Mouse (Mus musculus) monocyte, adult 5-6 weeks (primary cell): ENCODE results near the gene 4930539E08Rik. TPM values are rescaled to one million over a fixed set of nuclear protein-coding genes. Genes with fewer than 3 reads are reported as not detected.
A peak's percentile ranks its signal among the peaks of the same experiment; 100 is the strongest.

ENCODE experiments used
- ATAC-seq: fragments of 153-309, 156-312 bp; replicated peaks from 2 replicates; pipeline ENCODE4 v1.8.0; 2017; ENCODE audit warnings: mild to moderate bottlenecking; ENCODE audit not compliant: low TSS enrichment, insufficient number of reproducible peaks, severe bottlenecking, poor library complexity, low FRiP score
- total RNA-seq: library from RNA; stranded (forward); fragments of 200-1000, 200-491, 200-594 nt; gene quantifications from 3 replicates; pipeline ENCODE4 v1.2.3, GENCODE M21; 2017

The 4930539E08Rik gene
- total RNA-seq, 1 experiment from 2014 or later = 0.38 TPM

DNA sequence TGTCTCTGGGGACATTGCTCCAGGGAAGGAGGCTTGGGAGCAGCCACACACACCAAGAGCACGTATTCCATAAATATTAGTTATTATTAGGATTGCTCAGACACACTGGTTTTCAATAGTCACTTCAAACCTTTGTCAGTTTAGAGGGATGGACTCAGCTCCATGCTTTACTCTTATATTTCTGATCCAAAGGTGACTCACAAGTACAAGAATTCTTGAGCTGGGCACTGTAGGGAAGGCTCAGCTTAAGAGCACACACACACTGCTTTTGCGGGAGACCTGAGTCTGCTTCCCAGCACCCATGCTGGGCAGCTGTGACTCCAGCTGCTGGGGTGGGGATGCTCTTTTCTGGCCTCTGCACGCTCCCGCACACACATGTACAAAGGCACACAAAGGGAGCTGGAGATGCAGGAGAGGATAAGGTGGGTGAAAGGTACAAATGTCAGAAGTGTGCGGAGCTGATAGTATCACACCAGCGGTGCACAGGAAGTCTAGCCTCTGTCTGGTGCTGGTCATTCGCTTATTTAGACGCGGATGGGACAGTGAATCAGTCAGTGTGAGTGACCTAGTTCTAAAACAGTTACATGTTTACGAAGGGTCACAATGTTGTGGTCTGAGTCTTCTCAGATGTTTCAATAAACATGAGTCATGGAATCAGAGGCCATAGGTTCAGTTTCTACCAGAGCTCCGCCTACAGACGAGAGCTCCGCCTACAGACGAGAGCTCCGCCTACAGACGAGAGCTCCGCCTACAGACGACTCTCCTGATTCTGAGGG is 16.5 kb upstream of the 4930539E08Rik start:
- no peak for ATAC-seq

DNA sequence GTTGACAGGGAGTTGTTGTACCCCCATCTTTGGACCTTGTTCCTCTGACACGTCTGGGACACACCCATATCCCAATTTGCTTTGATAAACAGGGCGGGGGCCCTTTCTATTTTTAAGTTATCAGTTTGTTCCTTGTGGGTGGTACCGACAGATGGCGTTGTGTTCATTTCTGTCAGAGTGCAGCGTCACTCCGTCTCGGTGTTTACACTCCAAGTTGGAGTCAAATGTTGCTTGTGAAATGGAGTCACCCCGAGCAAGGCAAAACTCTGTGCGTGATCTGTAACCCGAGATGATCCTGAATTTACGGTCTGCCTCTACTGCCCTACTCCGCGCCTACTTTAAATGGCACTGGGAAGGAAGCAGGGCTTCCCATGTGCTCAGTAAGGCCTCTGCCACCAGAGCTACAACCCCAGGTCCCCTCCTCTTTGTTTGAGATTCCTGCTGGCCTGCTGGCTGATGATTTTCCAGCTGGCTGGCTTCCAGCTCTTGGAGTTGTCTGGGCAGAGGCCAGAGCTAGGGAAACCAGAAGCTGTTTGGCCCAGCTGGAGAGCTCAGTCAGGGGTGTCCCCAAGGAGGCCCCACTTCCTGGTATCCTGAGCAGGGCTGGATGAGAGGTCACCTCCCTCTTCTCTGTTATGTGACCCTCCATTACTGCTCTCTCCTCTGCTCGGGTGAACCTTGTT is 15.4 kb upstream of the 4930539E08Rik start:
- ATAC-seq = peak; percentile 51

DNA sequence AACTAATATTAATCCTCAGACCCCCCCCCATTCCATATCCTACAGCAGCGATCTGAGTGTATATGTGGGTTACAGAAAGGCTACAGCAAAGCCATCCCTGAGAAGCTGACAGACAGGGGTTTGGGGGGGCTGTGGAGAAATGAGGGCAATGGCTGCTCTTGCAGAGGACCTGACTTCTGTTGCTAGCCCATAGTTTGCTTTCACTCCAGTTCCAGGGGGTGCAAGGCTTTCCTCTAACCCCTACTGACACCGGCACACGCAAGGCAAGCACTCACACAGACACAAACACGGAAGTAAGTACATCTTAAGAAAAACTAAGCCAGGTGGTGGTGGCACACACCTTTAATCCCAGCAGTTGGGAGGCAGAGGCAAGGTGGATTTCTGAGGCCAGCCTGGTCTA is 14.2 kb upstream of the 4930539E08Rik start:
- ATAC-seq = no peak

DNA sequence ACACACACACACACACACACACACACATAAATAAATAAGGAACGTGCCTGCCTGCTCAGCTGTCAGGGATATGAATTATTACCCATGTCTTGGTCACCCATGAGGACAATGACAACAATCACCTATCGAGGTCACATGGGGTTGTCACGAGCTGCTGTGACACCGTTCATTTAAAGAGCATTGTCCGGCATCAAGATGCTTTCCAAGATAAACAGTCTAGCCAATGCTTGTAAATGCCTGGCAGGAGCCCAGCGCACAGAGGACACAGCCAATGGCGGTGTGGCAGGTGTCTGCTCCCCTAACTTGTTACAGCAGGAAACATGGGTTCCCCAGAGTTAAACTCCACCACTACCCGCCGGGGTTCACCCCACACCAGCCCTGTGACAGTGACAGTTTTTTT is 12.9 kb upstream of the 4930539E08Rik start:
- ATAC-seq = no peak

DNA sequence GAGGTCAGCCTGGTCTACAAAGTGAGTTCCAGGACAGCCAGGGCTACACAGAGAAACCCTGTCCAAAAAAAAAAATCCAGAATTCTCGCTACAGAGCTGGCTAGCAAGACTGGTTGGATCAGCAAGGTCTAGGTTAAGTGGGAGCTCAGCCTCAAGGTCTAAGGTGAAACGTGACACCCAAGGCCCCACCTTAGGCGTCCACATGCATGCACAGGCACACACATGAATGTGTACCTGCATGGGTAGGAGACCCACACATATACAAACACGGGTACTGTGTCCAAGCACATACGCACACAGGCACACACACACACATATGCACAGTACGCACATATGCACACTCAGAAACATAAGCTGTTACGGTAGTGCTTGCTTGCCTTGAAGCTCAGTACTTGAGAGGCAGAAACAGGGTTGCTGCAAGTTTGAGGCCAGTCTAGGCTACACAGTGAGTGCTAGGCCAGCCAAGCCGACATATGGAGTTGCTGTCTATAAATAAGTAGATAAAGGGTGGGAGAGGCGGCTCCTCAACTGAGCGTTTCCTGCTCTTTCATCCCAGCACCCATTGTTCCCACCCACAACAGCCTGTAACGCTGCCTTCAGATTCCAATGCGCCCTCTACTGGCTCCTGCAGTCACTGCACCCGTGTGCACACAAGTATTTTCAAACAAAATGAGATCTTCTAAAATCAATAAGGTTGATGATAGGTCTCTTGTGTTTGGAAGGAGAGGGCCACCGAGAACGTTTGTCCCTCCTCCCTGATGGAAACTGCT is 11.9 kb upstream of the 4930539E08Rik start:
- ATAC-seq = peak; percentile 37; the same call in 1 of the 2 replicates

DNA sequence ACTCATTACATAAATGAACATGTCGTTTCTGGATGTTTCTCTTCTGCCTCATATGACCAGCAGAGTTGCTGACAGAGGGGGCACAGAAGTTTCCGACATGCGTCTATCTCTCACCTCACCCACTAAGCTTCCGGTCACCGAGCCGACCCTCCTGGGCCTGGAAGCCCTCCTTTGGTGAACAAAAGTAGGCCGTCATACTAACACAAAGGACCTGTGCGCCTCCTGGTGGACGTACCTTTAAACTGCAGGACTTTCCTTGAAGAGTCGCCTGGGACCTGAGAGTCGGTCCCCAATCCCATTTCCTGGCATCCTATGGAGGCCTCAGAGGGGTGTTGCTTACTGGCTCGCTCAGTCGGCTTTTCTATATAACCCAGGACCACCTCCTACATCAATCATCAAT is 11.3 kb upstream of the 4930539E08Rik start:
- peak; percentile 57 for ATAC-seq

DNA sequence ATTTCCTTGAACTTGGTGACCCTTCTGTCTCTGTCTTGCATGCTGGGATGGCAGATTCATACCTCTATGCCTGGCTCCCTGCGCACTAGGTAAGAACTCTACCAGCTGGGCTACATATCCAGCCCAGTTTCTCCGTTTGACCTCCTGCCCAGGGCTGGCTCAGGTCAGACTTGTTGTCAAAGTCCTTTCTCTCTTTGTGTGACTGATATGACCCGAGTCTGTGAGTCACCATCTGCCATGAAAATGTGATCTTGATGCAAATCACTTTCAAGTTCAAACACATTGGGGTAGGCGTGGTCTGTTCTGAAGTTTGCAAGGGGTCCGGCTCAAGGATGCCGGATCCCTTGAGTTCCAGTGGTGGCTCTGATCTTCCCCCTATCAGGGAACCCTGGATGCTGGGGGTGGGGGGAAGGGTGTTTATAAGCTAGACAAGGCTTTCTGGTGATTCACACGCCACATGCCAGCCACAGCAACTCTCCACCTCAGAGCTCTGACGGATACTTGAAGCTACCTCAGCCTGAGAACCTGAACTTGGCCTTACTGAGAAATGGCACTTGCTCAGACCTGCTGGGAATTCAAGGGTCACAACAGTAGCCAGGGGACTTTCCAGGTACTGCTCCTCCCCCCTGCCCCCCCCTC is 10.0 kb upstream of the 4930539E08Rik start:
- no peak for ATAC-seq

DNA sequence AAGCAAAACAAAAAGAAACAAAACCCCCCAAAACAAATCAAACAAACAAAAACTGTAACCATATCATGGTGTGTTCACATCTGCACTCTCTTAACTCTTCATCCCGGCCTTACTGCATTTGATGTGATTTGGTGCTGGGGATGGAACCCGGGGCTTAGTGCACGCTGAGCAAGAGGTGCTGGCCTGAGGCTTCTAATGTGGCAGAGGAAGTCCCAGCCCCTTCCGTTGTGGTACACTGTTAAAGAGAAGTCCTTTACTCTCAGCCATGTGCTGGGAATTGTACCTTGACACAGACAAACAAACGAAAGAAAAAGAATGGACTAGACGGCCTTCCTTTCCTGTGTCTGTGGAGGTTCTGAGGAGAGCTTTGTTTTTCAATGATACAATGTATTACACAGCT is 7.0 kb upstream of the 4930539E08Rik start:
- 0 out of 2 replicates have a peak, but pooled peaks have one; percentile 48 for ATAC-seq

DNA sequence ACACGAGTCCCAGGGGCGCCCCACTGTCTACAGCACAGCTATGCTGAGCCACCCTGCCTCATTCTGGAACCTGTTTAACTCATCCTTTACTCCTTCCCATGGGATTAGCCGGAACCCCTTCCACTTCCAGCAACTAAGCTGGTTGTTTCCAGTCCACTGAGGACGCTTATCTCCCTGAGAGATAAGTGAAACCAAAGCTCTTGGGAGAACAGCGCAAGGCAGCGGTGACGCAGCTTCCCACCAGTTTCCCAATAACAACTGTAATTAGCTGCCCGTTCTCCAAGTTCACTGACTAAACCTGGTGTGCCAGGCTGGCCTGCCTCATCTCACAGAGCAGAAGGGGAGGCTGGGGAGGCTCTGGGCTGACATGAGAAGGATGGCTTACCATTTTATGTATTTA is 6.0 kb upstream of the 4930539E08Rik start:
- no peak for ATAC-seq

DNA sequence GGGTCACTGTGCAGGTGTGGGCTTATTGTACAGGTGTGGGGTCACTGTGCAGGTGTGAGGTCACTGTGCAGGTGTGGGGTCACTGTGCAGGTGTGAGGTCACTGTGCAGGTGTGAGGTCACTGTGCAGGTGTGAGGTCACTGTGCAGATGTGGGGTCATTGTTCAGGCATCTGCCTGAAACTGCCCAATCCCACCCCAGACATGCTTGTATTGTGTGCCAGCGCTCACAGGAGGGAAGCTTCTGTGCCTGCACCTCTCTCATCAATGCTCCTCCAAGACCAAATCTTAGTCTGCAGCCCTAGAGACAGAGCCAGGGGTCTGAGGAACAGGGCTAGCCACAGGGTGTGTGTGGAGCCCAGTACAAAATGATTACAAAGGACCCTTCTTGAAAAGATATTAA is 1.4 kb upstream of the 4930539E08Rik start:
- ATAC-seq = no peak

DNA sequence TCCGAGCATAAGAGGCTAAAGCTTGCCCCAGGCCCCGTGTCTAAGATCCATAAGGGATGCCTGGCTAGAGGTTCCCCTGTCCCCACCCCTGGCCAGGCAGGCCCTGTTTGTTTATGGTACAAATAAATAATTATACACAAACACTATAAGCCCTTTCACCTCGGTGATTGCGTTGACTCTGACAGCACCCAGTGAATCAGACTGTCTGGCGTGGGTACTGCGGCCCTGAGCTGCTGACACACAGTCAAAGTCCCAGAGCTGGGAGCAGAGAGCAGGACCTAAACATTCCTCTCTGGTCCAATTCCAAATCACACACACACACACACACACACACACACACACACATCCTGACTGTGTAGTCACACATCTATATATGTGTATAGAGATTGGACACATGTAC is 1.2 kb downstream of the 4930539E08Rik start:
- no peak for ATAC-seq

DNA sequence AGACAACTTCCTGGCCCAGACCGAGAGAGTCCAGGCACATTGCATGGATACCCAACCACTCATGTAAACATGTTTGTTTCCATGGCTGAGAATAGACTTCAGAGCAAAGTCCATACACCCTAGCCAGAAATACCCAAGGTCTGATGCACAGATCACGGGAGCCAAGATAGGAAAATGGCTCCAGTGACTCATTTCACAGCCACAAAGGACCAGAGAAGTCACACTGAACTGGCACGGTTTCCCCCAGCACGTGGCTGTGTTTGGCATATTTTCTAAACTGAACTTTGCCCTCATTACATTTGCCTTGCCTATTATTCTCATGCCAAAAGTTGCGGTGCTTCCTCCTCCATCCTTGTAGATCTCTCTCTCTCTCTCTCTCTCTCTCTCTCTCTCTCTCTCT is 1.9 kb downstream of the 4930539E08Rik start:
- no peak for ATAC-seq

DNA sequence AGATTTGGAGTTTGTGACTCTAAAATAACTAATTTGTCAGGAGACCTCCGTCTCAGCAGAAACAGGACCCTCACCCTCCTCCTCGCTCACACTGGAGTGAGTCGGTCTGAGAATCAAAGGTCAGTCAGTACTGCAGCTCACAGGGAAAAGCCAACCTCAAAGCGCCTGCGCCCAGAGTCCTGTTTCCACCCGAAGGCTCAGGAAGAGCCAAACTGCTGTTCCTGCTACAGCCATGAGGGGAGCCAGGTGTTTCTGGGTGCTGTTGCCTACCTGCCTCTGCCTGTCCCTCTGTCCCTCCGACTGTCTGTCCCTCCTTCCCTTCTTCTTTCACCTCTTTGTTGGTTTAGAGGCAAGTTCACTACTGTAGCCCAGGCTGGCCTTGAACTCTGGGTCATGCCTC is 5.0 kb downstream of the 4930539E08Rik start:
- no peak; the same call in 1 of the 2 replicates for ATAC-seq

DNA sequence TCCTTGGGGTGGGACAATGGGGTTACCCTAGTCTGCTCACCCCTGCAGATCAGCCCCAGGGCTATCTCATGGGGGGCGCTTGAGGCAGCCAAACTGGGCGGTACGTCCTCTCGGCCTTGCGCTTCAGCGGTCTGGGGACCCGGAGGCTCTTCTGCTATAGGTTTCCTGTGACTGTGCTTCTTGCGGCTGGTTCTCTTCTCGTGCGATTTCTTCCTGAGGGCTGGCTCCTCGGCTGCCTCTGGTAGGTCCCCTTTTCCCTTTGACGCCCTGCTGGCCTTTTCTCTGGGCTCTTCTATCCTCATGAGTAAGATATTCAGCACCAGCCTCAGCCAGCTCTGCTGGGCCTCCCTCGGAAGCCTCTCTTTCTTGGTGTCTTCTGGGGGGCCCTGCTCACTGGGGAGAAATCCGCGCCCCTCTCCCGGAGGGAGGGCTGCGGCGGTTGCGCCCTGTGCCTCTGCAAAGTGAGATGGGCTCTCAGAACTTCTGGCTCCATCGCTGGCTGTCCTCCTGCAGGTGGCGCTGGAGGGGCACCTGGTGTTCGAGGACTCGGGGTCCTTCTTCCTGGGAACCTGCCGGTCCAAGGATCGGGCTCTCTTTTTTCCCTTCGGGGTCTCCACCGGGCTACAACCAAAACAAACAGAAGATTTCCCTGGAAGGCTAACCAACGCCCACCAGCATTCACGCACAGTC is 5.7 kb downstream of the 4930539E08Rik start:
- ATAC-seq = no peak

DNA sequence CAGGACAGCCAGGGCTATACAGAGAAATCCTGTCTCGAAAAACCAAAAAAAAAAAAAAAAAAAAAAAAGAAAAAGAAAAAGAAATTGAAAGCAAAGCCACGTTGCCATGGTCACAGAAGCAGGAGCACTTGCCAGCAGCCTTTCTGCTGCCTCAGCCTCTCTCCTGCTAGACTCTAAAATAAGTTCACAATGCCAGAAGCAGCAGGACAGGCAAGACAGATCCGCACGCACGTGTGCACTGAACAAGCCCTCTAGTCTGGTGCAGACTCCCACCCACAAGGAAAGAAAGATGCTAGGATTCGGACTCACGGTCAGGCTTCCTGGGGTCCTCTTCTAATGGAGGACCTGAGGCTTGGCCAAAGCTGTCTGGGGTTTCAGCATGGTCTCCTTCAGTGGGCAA is 7.2 kb downstream of the 4930539E08Rik start:
- ATAC-seq = no peak

DNA sequence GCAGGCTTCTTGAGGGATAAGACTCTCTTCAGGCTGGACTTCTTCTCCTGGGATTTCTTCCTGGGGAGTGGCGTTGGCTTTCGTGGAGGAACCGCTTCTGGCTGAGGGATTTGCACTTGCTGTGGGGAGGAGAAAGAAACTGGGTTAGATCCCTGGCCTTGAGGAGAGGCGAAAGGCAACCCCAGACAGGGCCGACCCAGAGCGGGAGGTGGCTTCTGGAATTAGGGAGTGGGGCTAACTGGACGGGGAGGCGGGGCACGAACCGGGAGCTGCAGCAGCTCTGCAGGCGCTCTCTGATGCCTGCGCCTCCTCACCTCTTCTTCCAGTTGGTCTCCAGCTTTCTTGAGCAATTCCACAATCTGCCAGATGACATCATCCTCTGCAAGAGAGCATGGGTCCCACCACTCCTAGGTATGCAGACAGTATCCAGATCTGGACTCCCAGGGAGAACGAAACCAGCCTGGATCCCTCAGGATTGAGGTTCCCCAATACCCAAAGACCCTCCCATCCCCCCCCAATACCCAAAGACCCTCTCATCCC is 9.7 kb downstream of the 4930539E08Rik start:
- ATAC-seq = no peak

DNA sequence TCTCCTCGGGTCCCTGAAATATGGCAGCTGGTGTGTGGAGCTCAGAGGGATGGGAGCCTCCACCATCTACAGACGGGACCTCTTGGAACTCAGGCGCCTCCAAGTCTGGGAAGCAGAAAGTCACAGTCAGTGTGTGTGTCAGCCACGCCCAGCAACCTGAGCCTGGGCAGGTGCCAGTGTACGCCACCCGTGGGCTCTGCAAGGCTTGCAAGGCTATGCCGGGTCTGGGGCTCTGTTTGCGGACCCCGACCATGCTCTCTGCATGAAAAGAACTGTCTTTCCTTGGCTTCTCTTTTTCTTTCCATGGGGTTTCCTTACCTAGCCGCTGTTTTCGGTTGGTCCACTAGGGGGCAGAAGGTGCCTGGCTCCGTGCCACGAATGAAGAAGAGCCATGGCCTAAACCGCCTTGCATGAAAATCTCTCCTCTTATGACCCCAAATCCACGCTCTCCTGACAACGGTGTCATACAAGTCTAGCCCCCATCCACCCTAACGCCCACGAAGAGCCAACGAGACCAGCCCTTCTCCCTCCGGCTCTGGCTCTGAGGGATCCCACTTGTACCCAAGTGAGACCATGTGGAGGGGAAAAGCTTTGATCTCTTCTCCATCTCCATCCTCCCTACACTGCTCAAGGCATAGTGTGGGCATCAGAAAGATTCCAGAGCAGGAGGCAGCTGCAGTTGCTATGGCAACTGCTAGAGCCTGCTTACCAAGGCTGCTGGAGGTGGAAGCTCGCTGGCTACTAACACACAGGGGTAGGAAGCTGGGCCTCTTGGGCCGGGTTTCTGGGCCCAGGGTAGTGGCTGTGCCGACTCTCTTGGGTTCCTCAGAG is 10.4 kb downstream of the 4930539E08Rik start:
- peak; percentile 65 for ATAC-seq
